Mouse (Mus musculus): ENCODE measurements around the gene Aoc1.

DNA sequence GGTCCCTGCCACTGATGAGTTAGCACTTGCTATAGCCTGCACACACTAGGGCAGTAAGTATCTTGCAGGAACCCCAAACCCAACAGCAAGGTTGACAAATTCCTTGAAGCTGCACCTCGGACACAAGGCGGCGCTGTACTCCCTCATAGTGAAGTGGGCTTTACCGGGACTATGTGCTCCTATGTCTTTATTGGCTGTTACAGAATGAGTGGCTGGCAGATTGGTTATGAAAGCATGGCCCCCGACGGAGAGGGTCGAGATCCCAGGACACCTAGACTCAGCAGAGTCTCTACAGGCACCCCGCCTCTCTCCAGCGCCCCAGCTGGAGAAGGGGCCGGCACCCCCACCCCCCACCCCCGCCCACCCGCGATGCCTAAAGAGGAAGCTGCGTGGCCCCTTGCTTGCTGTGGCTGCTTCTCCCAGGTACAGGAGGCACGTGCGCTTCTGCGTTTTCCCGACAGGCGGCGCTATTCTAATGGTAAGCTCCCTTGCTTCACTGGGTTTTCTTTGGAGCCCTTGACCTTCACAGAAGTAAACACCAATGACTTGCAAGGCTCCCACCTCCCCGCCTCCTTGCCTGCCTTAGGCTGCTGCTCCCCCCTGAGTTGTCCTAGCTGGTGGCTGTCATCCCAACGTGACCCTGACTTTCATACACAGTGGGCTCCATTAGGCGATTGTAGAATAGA is 12.4 kb upstream of the Aoc1 start:
- TF ChIP-seq CTCF (IDR thresholded peaks at IDR 0.05; ENCODE audit: control insufficient read depth, insufficient read depth, low read length) (peak; percentile 67), POLR2A (IDR thresholded peaks at IDR 0.05; ENCODE audit: borderline replicate concordance, control insufficient read depth, low read depth, low read length) (no peak)

Data from bone marrow, adult 2 months (tissue).